Mouse (Mus musculus): ENCODE measurements around the gene Cstf3. TPM values are rescaled to one million over a fixed set of nuclear protein-coding genes. Genes with fewer than 3 reads are reported as not detected.
A peak's percentile ranks its signal among the peaks of the same experiment; 100 is the strongest.

Gene Cstf3
- total RNA-seq, 2 experiments from 2014 or later = 44.9 to 52.1 TPM

DNA sequence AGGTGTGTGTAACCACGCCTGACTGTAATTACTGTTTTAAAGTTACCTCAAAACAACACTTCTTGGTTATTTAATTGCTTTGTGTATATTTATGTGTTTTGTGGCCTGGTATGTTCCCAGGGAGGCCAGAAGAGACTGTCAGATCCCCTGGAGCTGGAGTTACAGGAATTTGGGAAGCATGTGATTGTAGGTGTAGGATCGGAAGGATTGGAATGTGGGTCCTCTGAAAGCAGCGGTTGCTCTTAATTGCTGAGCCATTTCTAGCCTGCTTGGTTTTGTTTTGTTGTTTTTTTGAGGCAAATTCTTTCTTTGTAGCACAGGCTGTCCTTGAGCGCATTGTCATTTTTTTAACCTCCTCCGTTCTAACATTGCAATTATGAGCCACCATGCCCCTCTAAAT, 14.4 kb downstream of the Cstf3 start:
- no peak for DNase-seq

- DNase-seq = no peak
Measured at GRCm38 (mm10) chr2:104605560-104605959, 15.2 kb downstream of the Cstf3 start.

DNA sequence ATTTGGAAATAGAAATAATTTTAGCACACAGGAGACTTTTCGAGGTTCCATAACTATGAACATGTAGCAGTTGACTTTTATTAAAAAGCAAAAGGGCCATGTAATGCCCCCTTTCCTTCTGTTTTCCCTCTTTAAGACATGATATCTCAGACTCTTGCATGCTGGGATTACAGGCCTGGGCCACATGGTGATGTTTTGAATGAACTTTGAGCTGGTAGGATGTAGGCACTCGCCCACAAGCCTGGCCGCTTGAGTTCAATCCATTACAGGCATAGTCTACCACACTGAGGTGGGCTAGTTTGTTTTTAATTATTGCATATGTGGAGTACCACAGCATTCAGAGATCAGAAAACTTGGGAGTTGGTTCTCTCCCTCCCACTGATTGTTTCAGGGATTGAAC, 24.5 kb downstream of the Cstf3 start:
- no peak for DNase-seq

DNA sequence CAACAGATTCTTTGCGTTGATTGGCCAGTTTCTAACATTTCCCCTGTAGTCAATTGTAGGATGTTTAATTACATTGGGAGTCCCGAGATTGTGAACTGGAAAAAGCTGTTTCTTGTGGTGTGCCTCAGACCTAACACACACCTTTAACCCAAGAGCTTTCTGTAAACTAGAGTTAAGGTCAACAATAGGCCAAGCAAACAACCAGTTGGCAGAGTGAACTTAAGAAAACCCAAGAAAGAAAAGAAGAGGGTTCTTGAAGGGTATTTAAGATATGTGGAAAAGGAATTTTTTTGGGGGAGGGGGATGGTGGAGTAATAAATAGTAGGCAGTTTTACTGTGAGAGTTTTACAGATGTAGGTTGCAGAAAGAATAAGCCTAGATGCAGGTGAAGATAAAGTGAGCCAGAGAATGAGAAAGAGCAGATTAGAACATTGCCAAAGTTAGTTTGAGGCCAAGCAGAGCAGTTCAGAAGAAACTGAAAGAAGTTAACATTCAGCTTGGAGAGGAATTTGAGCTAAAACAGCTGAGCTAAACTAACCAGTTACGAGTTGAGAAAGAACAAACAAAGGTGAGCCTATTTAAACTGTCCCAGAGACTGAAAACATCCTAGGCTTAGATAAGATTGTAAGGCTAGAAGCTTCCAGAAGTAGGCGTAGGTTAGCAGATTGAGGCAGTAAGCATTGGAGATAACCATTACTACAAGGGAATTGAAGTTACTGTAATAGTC, 25.8 kb downstream of the Cstf3 start:
- no peak for DNase-seq

- no peak for DNase-seq
Measured at GRCm38 (mm10) chr2:104658659-104659058, 68.3 kb downstream of the Cstf3 start.

GRCm38 (mm10) chr2:104663372-104664100, 73.2 kb downstream of the Cstf3 start:
- DNase-seq = no peak

GRCm38 (mm10) chr2:104669122-104669804, 78.9 kb downstream of the Cstf3 start:
- DNase-seq = no peak

DNA sequence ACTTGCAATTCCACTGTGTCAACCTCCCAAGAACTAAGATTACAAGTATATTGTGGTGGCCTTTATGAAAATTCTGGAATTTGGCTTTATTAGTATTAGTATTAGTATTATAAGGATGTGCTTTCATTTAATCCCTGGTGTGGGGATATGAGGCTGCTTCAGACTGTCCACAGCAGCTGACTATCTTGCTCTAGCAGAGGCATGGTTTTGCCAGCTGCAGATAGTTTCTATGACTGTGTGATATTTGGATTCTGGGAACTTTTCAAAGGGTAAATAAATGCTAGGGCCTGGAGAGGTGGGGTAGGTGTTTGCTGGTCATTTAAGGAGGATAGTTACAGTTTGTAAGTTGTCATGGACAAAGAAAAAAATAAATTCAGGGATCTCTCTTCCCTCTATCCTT, 81.4 kb downstream of the Cstf3 start:
- DNase-seq = no peak

DNA sequence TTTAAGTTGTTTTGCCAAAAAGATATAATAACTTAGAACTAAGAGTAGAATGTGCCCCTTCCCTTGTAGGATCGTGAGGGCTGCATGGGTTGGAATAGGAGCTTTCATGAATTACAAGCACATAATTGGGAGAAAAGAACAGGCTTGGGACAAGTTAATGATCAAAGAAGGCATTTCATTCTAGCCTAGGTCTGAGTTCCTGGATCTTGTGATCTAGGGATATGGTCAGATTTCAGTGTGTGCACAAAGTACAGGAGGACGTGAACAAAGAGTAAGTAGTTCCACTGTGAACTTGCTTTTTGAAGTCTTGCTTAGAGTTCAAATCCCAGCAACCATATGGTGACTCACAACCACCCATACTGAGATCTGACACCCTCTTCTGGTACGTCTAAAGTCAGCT, 87.0 kb downstream of the Cstf3 start:
- DNase-seq = no peak

- DNase-seq = no peak
Measured at GRCm38 (mm10) chr2:104684771-104685170, 94.4 kb downstream of the Cstf3 start.

DNA sequence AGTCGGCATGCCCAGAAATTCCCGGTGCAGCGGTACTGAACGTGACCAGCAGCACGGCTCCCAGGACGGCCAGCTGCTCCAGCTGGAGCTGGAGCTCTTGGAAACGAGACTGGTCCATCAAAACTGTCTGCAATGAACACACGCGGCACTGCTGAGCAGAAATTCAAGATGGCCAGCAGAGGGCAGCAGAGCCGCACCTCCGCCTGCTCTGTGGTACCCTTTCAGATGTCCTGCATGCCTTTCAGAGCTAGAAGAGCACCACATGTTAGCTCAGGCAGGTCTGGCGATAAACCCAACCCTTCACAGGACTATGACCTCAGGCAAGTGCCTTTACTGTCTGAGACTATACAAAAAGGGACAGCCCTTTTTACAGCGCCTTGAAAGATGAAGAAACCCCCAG, 95.1 kb downstream of the Cstf3 start:
- peak; percentile 68 to 80 for DNase-seq

- DNase-seq = no peak
Measured at GRCm38 (mm10) chr2:104687261-104687660, 96.9 kb downstream of the Cstf3 start.

GRCm38 (mm10) chr2:104688321-104688720, 98.0 kb downstream of the Cstf3 start:
- no peak for DNase-seq

DNA sequence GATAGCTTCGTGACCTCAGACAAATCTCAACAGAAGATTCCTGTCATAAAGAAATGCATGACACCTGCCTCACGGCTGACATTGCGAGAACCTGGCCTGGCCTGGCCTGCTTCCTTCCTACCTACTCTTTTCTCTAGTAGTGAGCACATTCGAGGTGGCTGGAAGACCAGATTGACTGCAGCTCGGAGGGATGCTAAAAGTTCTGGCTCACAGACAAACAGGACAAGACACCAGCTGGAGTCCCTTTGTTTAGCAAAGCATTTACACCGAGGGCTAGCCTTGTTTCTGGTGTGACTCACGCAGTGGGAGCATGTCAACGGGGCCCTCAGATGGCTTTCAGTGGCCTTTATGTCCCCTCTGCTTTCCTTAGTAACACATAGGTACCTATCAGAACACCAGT, 98.4 kb downstream of the Cstf3 start:
- DNase-seq = no peak

- no peak for DNase-seq
Measured at GRCm38 (mm10) chr2:104690720-104691119, 100.4 kb downstream of the Cstf3 start.

DNA sequence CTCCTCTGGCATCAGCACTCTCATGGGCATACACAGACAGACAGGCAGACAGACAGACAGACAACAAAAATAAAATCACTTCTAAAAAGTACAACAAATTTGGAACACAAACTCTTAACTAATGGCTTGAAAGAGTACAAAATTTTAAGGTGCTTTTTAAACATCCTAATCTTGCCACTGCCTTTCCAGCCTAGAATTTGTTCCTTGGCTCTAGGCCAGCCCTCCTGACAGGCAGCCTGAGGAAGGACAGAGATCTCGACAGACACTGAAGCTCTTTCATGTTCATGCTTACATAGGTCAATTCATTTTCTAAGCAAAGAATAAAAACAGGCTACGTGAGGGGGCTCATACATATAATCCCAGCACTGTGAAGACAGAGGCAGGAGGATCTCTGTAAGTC, 102.2 kb downstream of the Cstf3 start:
- DNase-seq = no peak

DNA sequence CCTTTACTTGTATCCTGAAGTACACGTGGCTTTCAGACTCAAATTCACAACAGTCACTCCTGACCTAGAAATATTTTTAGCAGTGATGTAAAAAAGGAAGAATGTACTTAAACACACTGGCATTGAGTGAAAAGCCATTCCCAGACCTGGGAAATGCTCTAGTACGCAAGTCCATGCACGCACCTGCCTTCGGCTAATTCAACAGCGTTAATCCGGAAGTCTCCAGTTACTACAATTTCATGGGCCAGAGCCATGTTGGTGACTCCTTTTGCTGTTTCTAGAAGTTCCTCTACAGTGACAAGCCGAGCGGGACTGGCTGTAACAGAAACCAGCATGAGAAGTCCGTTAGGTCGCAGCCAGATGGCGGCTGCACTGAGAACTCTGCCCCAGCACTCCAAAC, 109.3 kb downstream of the Cstf3 start:
- no peak for DNase-seq

- DNase-seq = no peak
Measured at GRCm38 (mm10) chr2:104703158-104703557, 112.8 kb downstream of the Cstf3 start.

DNA sequence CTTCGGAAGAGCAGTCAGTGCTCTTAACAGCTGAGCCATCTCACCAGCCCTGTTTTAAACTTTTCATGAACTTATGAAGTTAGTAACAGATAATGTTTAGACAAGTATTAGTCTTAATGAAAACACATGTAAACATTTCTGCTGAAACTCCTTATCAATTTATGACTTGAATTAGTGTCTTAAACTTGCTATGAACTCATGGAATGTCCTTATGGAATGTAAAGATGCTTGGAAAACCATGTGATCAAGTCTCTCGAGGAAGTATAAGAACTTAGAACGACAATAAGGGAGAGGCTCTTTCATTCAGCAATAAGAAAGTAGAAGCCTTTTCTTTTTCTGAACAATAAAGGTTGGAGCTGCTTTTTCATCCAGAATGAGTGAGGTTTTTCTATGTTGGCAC, 114.0 kb downstream of the Cstf3 start:
- no peak for DNase-seq

- no peak for DNase-seq
Measured at GRCm38 (mm10) chr2:104709786-104710337, 119.5 kb downstream of the Cstf3 start.

GRCm38 (mm10) chr2:104710670-104711370, 120.5 kb downstream of the Cstf3 start:
- DNase-seq = no peak

Measured in layer of hippocampus, postnatal 36 days (tissue).